Mouse (Mus musculus) E14TG2a.4 (cell line): ENCODE measurements around the gene Camk2d.

Source experiments
- CTCF ChIP-seq: conservative IDR thresholded peaks from 2 replicates; pipeline ENCODE4 v1.5.1; 2014; ENCODE audit warnings: low read length
- NANOG ChIP-seq: IDR thresholded peaks from 2 replicates; pipeline ENCODE4 v1.6.1; 2014; ENCODE audit warnings: borderline replicate concordance, low read length, mixed read lengths
- POU5F1 ChIP-seq: IDR thresholded peaks from 2 replicates; pipeline ENCODE4 v1.6.1; 2014; ENCODE audit warnings: low read length, borderline replicate concordance

GRCm38 (mm10) chr3:126650747-126651146 is 54.6 kb downstream of the Camk2d start:
- no peak for TF ChIP-seq CTCF
- TF ChIP-seq POU5F1: no peak
- no peak for TF ChIP-seq NANOG
